Mouse (Mus musculus): Measurements from ENCODE around the gene Mfap3. TPM values are rescaled to one million over a fixed set of nuclear protein-coding genes. Genes with fewer than 3 reads are reported as not detected.

Mfap3 gene
- polyA plus RNA-seq, 1 experiment, result 9.9 TPM

- Histone ChIP-seq H3K4me3 (ENCODE audit: extremely low read depth, insufficient read depth, insufficient read length) (no peak overlapping the region), H3K36me3 (ENCODE audit: control insufficient read depth, insufficient read depth, low read length) (peaks cover 9% of the 10 kb centered on the region), H3K4me1 (ENCODE audit: control insufficient read depth, insufficient read depth, insufficient read length) (no peaks in the 10 kb centered on the region), H3K27ac (ENCODE audit: insufficient read depth, low read length) (no peak overlapping the region), H3K27me3 (ENCODE audit: control insufficient read depth, insufficient read depth, low read length) (no peaks in the 10 kb centered on the region)
- 90% methylated on average over 5 of the region's 5 CpGs for WGBS
- DNase-seq (ENCODE audit: low read depth in 1 of 2, low spot score in 2 of 2), result no peak
- no peak for TF ChIP-seq POLR2A (IDR thresholded peaks at IDR 0.05; ENCODE audit: low read depth, low read length)
- TF ChIP-seq CTCF (IDR thresholded peaks at IDR 0.05; ENCODE audit: extremely low read depth, insufficient read depth, insufficient read length, insufficient replicate concordance), result no peak
These were observed 40.4 kb upstream of the Mfap3 start for GRCm38 (mm10) chr11:57478077-57478476.

GRCm38 (mm10) chr11:57488436-57488835 is 30.0 kb upstream of the Mfap3 start:
- H3K27ac ChIP-seq (ENCODE audit: insufficient read depth, low read length), result no peak overlapping the region
- H3K4me3 ChIP-seq (ENCODE audit: extremely low read depth, insufficient read depth, insufficient read length), result no peak overlapping the region
- 74% methylated on average over 5 of the region's 5 CpGs for WGBS
- H3K36me3 ChIP-seq (ENCODE audit: control insufficient read depth, insufficient read depth, low read length), result peaks cover 49% of the 10 kb centered on the region
- no peaks in the 10 kb centered on the region for H3K4me1 ChIP-seq (ENCODE audit: control insufficient read depth, insufficient read depth, insufficient read length)
- H3K27me3 ChIP-seq (ENCODE audit: control insufficient read depth, insufficient read depth, low read length), result no peaks in the 10 kb centered on the region
- TF ChIP-seq CTCF (IDR thresholded peaks at IDR 0.05; ENCODE audit: extremely low read depth, insufficient read depth, insufficient read length, insufficient replicate concordance), result no peak
- TF ChIP-seq POLR2A (IDR thresholded peaks at IDR 0.05; ENCODE audit: low read depth, low read length), result no peak
- no peak for DNase-seq (ENCODE audit: low read depth in 1 of 2, low spot score in 2 of 2)

GRCm38 (mm10) chr11:57496462-57497039 is 21.9 kb upstream of the Mfap3 start:
- 86% methylated on average over 3 of the region's 3 CpGs for WGBS
- Histone ChIP-seq H3K4me3 (ENCODE audit: extremely low read depth, insufficient read depth, insufficient read length) (no peak overlapping the region), H3K36me3 (ENCODE audit: control insufficient read depth, insufficient read depth, low read length) (peaks cover 50% of the 10 kb centered on the region), H3K4me1 (ENCODE audit: control insufficient read depth, insufficient read depth, insufficient read length) (no peaks in the 10 kb centered on the region), H3K27me3 (ENCODE audit: control insufficient read depth, insufficient read depth, low read length) (no peaks in the 10 kb centered on the region), H3K27ac (ENCODE audit: insufficient read depth, low read length) (no peak overlapping the region)
- DNase-seq (ENCODE audit: low read depth in 1 of 2, low spot score in 2 of 2), result no peak
- TF ChIP-seq POLR2A (IDR thresholded peaks at IDR 0.05; ENCODE audit: low read depth, low read length), result no peak
- TF ChIP-seq CTCF (IDR thresholded peaks at IDR 0.05; ENCODE audit: extremely low read depth, insufficient read depth, insufficient read length, insufficient replicate concordance), result no peak

GRCm38 (mm10) chr11:57497701-57498100 is 20.8 kb upstream of the Mfap3 start:
- H3K27me3 ChIP-seq (ENCODE audit: control insufficient read depth, insufficient read depth, low read length), result no peaks in the 10 kb centered on the region
- H3K27ac ChIP-seq (ENCODE audit: insufficient read depth, low read length), result no peak overlapping the region
- peaks cover 42% of the 10 kb centered on the region for H3K36me3 ChIP-seq (ENCODE audit: control insufficient read depth, insufficient read depth, low read length)
- H3K4me3 ChIP-seq (ENCODE audit: extremely low read depth, insufficient read depth, insufficient read length), result no peak overlapping the region
- TF ChIP-seq CTCF (IDR thresholded peaks at IDR 0.05; ENCODE audit: extremely low read depth, insufficient read depth, insufficient read length, insufficient replicate concordance) (no peak), POLR2A (IDR thresholded peaks at IDR 0.05; ENCODE audit: low read depth, low read length) (no peak)
- WGBS, result 92% methylated on average over 3 of the region's 3 CpGs
- DNase-seq (ENCODE audit: low read depth in 1 of 2, low spot score in 2 of 2), result no peak
- no peaks in the 10 kb centered on the region for H3K4me1 ChIP-seq (ENCODE audit: control insufficient read depth, insufficient read depth, insufficient read length)

- H3K36me3 ChIP-seq (ENCODE audit: control insufficient read depth, insufficient read depth, low read length), result peaks cover 41% of the 10 kb centered on the region
- WGBS, result 93% methylated on average over 5 of the region's 5 CpGs
- H3K27ac ChIP-seq (ENCODE audit: insufficient read depth, low read length), result no peak overlapping the region
- H3K4me3 ChIP-seq (ENCODE audit: extremely low read depth, insufficient read depth, insufficient read length), result no peak overlapping the region
- H3K27me3 ChIP-seq (ENCODE audit: control insufficient read depth, insufficient read depth, low read length), result no peaks in the 10 kb centered on the region
- no peak for DNase-seq (ENCODE audit: low read depth in 1 of 2, low spot score in 2 of 2)
- no peak for TF ChIP-seq POLR2A (IDR thresholded peaks at IDR 0.05; ENCODE audit: low read depth, low read length)
- no peak for TF ChIP-seq CTCF (IDR thresholded peaks at IDR 0.05; ENCODE audit: extremely low read depth, insufficient read depth, insufficient read length, insufficient replicate concordance)
- H3K4me1 ChIP-seq (ENCODE audit: control insufficient read depth, insufficient read depth, insufficient read length), result no peaks in the 10 kb centered on the region
These were observed 20.2 kb upstream of the Mfap3 start for GRCm38 (mm10) chr11:57498215-57498614.

GRCm38 (mm10) chr11:57503155-57503554 is 15.3 kb upstream of the Mfap3 start:
- Histone ChIP-seq H3K4me1 (ENCODE audit: control insufficient read depth, insufficient read depth, insufficient read length) (no peaks in the 10 kb centered on the region), H3K4me3 (ENCODE audit: extremely low read depth, insufficient read depth, insufficient read length) (no peak overlapping the region), H3K27me3 (ENCODE audit: control insufficient read depth, insufficient read depth, low read length) (no peaks in the 10 kb centered on the region), H3K27ac (ENCODE audit: insufficient read depth, low read length) (no peak overlapping the region), H3K36me3 (ENCODE audit: control insufficient read depth, insufficient read depth, low read length) (peaks cover 41% of the 10 kb centered on the region)
- no peak for TF ChIP-seq CTCF (IDR thresholded peaks at IDR 0.05; ENCODE audit: extremely low read depth, insufficient read depth, insufficient read length, insufficient replicate concordance)
- TF ChIP-seq POLR2A (IDR thresholded peaks at IDR 0.05; ENCODE audit: low read depth, low read length), result no peak
- WGBS, result 99% methylated on average over 5 of the region's 5 CpGs
- no peak for DNase-seq (ENCODE audit: low read depth in 1 of 2, low spot score in 2 of 2)

- peaks cover 37% of the 10 kb centered on the region for H3K36me3 ChIP-seq (ENCODE audit: control insufficient read depth, insufficient read depth, low read length)
- no peak overlapping the region for H3K27ac ChIP-seq (ENCODE audit: insufficient read depth, low read length)
- WGBS, result 93% methylated on average over 6 of the region's 6 CpGs
- no peaks in the 10 kb centered on the region for H3K27me3 ChIP-seq (ENCODE audit: control insufficient read depth, insufficient read depth, low read length)
- no peak for DNase-seq (ENCODE audit: low read depth in 1 of 2, low spot score in 2 of 2)
- no peak overlapping the region for H3K4me3 ChIP-seq (ENCODE audit: extremely low read depth, insufficient read depth, insufficient read length)
- TF ChIP-seq POLR2A (IDR thresholded peaks at IDR 0.05; ENCODE audit: low read depth, low read length) (no peak), CTCF (IDR thresholded peaks at IDR 0.05; ENCODE audit: extremely low read depth, insufficient read depth, insufficient read length, insufficient replicate concordance) (no peak)
- no peaks in the 10 kb centered on the region for H3K4me1 ChIP-seq (ENCODE audit: control insufficient read depth, insufficient read depth, insufficient read length)
These were observed 11.6 kb upstream of the Mfap3 start for GRCm38 (mm10) chr11:57506899-57507298.
